Mouse (Mus musculus) C2C12 (cell line): ENCODE measurements around the gene Cep83.

Source experiments
- CTCF ChIP-seq: IDR thresholded peaks from one replicate; pipeline ENCODE4 v1.5.1; 2011; ENCODE audit not compliant: control insufficient read depth, insufficient read depth, insufficient read length
- MAX ChIP-seq: IDR thresholded peaks from one replicate; pipeline ENCODE4 v1.6.1; 2011; ENCODE audit warnings: mild to moderate bottlenecking, control low read depth

- TF ChIP-seq CTCF (no peak), MAX (no peak)
These were observed 100.8 kb downstream of the Cep83 start for GRCm38 (mm10) chr10:94789205-94789604.
